Mouse (Mus musculus) erythroblast, embryonic 14.5 days (primary cell): ENCODE data around the gene Cdkl5.

Experiments
- GATA1 ChIP-seq: IDR thresholded peaks from 2 replicates; pipeline ENCODE4 v1.6.1; 2012; ENCODE audit warnings: low read length, inconsistent platforms, mixed read lengths
- TAL1 ChIP-seq: IDR thresholded peaks from 3 replicates; pipeline ENCODE4 v1.6.1; 2012; ENCODE audit warnings: low read length, inconsistent platforms, mixed read lengths

DNA sequence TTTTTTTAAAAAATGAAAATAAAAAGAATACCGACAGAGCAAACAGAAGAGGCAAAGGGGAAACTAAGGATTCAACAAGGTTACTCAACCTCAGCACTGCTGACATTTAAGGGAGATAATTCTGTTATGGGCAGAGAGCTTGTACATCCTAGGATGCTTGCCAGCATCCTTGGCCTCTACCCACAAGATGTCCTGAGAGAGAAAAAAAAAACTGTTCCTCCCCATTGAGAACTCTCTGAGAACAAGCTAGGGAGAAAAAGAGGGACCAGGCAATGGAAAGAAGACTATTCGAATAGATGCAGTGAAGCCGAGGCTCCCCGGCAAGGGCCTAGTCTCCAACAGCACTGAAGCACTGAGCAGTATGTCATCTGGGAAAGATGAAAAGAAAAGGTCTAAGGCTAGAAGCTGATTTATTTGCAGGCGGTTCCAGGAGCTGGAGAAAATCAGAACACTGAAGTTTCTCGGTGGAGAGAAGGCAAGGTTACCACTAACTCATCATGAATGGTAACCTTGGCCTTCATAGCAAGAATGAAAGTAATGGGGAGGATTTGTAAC lies 22.4 kb downstream of the Cdkl5 start:
- TF ChIP-seq GATA1 = no peak
- TF ChIP-seq TAL1 = no peak
